In the genomic region with DNA sequence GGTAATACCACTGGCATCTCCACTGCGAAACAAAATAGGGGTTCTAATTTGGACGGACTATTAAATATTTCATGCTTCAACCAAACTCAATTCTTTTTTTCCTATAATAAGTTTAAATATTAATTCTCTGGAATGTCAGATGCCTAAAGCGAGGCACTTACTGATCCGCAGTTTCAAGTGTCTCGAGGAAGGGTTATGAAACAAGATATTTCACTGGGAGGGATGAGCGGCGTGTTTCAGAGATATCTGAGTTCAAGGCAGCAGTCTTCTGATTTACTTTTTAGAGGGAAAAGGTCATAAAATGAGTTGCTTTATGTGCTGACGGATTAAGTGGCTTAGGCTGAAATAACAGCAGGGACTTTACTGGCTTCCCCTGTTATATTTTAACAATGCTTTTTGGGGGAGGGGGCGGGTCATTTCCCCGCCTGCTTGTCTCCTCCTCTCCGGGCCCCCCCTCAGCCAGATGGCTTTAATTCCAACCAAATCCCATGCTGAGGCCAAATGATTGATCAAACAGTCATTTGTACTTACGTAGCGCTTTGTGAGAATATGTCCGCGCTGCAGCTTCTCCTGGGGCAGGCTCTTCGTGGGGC, we compare ENCODE assay signal across 16 mouse cellular contexts. TPM values are rescaled to one million over a fixed set of nuclear protein-coding genes. Genes with fewer than 3 reads are reported as not detected.
DNase-seq lines count a peak whose midpoint lies in the region; ATAC-seq and TF ChIP-seq lines count a peak whose summit lies in the region.
"Had no signal": no experiment of that assay in that cellular context is flagged by ENCODE, and none has a peak within 500 bp of the region (broad histone marks: within the 10 kb centered on the region; RNA-seq: fewer than 3 reads in every experiment).

No protein-coding gene starts in this region.

- H3K36me3 ChIP-seq in midbrain, embryonic 11.5 days (ENCODE audit: control insufficient read depth, insufficient read depth, low read length): no peaks in the 10 kb centered on the region
- H3K36me3 ChIP-seq in midbrain, postnatal 0 days (ENCODE audit: insufficient read depth, low read length): no peaks in the 10 kb centered on the region
- no peaks in the 10 kb centered on the region for H3K36me3 ChIP-seq in stomach, embryonic 16.5 days (ENCODE audit: control insufficient read depth, insufficient read depth, low read length)
- H3K36me3 ChIP-seq: lung, embryonic 15.5 days had no signal

- peaks cover 10% of the 10 kb centered on the region for H3K4me1 ChIP-seq in midbrain, embryonic 11.5 days (ENCODE audit: control insufficient read depth, insufficient read depth, low read length)
- H3K4me1 ChIP-seq in midbrain, postnatal 0 days (ENCODE audit: insufficient read depth, low read length): no peaks in the 10 kb centered on the region
- H3K4me1 ChIP-seq in embryonic fibroblast, embryonic 13.5 days (ENCODE audit: control insufficient read depth, insufficient read depth, low read length): no peaks in the 10 kb centered on the region
- no peaks in the 10 kb centered on the region; the same call in 1 of the 2 replicates for H3K4me1 ChIP-seq in stomach, embryonic 16.5 days (ENCODE audit: control insufficient read depth, insufficient read depth, low read length)
- H3K4me1 ChIP-seq: lung, embryonic 15.5 days had no signal

- no peaks in the 10 kb centered on the region for H3K9me3 ChIP-seq in midbrain, embryonic 11.5 days (ENCODE audit: control insufficient read depth, low read length)
- no peaks in the 10 kb centered on the region for H3K9me3 ChIP-seq in midbrain, postnatal 0 days (ENCODE audit: low read length)
- peaks cover 3% of the 10 kb centered on the region; the same call in 1 of the 2 replicates for H3K9me3 ChIP-seq in stomach, embryonic 16.5 days (replicated peaks; ENCODE audit: control insufficient read depth, low read length)
- H3K9me3 ChIP-seq: lung, embryonic 15.5 days had no signal

- DNase-seq in midbrain, embryonic 11.5 days (ENCODE audit: low spot score, missing footprints): no peak
- DNase-seq in midbrain, postnatal 0 days (ENCODE audit: low spot score): no peak
- DNase-seq in kidney, postnatal 14 days: peak; percentile 22
- no peak for DNase-seq in layer of hippocampus, adult 2 months (ENCODE audit: low spot score in 2 of 2)
- DNase-seq in B cell, adult 2 months: no peak
- DNase-seq: adrenal gland, adult 2 months; cerebellum, adult 9-10 months; heart, adult 2 months; heart, postnatal 10 days; right cerebral cortex, postnatal 25 days had no signal

- H3K4me3 ChIP-seq in midbrain, embryonic 11.5 days (ENCODE audit: low read depth, low read length): no peak overlapping the region
- no peak overlapping the region for H3K4me3 ChIP-seq in midbrain, postnatal 0 days (ENCODE audit: low read depth, low read length)
- no peak overlapping the region for H3K4me3 ChIP-seq in embryonic fibroblast, embryonic 13.5 days (ENCODE audit: insufficient read depth, low read length)
- H3K4me3 ChIP-seq in stomach, embryonic 16.5 days (replicated peaks; ENCODE audit: low read length): no peak overlapping the region
- no peak overlapping the region for H3K4me3 ChIP-seq in layer of hippocampus, adult 2 months
- H3K4me3 ChIP-seq: heart, adult 2 months; lung, embryonic 15.5 days had no signal

- H3K27ac ChIP-seq in midbrain, embryonic 11.5 days (ENCODE audit: low read depth, low read length): no peak overlapping the region
- H3K27ac ChIP-seq in midbrain, postnatal 0 days (ENCODE audit: low read depth, low read length): no peak overlapping the region
- H3K27ac ChIP-seq in embryonic fibroblast, embryonic 13.5 days (ENCODE audit: insufficient read depth, low read length): 0 out of 2 replicates have a peak overlapping the region, but pooled peaks have one; percentile 28
- H3K27ac ChIP-seq in stomach, embryonic 16.5 days (ENCODE audit: low read length): no peak overlapping the region
- H3K27ac ChIP-seq in layer of hippocampus, adult 2 months: no peak overlapping the region
- H3K27ac ChIP-seq: heart, adult 2 months; hindbrain, postnatal 0 days; lung, embryonic 15.5 days had no signal

- no peak for TF ChIP-seq POLR2A in embryonic fibroblast, embryonic 13.5 days (IDR thresholded peaks at IDR 0.05; ENCODE audit: low read depth, low read length)

- peaks cover 13% of the 10 kb centered on the region for H3K27me3 ChIP-seq in midbrain, embryonic 11.5 days (ENCODE audit: control insufficient read depth, insufficient read depth, low read length)
- peaks cover 16% of the 10 kb centered on the region; the same call in 1 of the 2 replicates for H3K27me3 ChIP-seq in midbrain, postnatal 0 days (ENCODE audit: insufficient read depth, low read length)
- H3K27me3 ChIP-seq in stomach, embryonic 16.5 days (ENCODE audit: control insufficient read depth, insufficient read depth, low read length): peaks cover 32% of the 10 kb centered on the region

- 27% methylated on average over 16 of the region's 16 CpGs for WGBS in midbrain, embryonic 11.5 days
- 44% methylated on average over 16 of the region's 16 CpGs for WGBS in midbrain, postnatal 0 days
- WGBS in stomach, embryonic 16.5 days: 39% methylated on average over 16 of the region's 16 CpGs

- H3K9ac ChIP-seq in midbrain, embryonic 11.5 days (ENCODE audit: low read length): peak overlapping the region; percentile 42
- no peak overlapping the region for H3K9ac ChIP-seq in midbrain, postnatal 0 days (replicated peaks; ENCODE audit: low read length, poor library complexity, severe bottlenecking)
- H3K9ac ChIP-seq in stomach, embryonic 16.5 days (ENCODE audit: low read length): no peak overlapping the region
- H3K9ac ChIP-seq: lung, embryonic 15.5 days had no signal

- no peak for TF ChIP-seq CTCF in midbrain, postnatal 0 days (IDR thresholded peaks at IDR 0.05)
- TF ChIP-seq CTCF in embryonic fibroblast, embryonic 13.5 days (IDR thresholded peaks at IDR 0.05; ENCODE audit: borderline replicate concordance, insufficient read depth, low read length): no peak
- no peak for TF ChIP-seq CTCF in layer of hippocampus, adult 2 months (conservative IDR thresholded peaks at IDR 0.05)

- H3K4me2 ChIP-seq in midbrain, embryonic 11.5 days: peak overlapping the region; percentile 24
- no peak overlapping the region for H3K4me2 ChIP-seq in midbrain, postnatal 0 days (ENCODE audit: low read depth, low read length, poor library complexity, severe bottlenecking)
- peak overlapping the region; percentile 19; the same call in 1 of the 2 replicates for H3K4me2 ChIP-seq in stomach, embryonic 16.5 days (ENCODE audit: low read depth, low read length)
- H3K4me2 ChIP-seq: lung, embryonic 15.5 days had no signal

- ATAC-seq in midbrain, embryonic 11.5 days (ENCODE audit: low FRiP score): no peak
- no peak for ATAC-seq in midbrain, postnatal 0 days (ENCODE audit: low FRiP score)
- no peak for ATAC-seq in stomach, embryonic 16.5 days (ENCODE audit: insufficient read depth, low FRiP score)
- ATAC-seq: hindbrain, postnatal 0 days had no signal

RNA-seq across cellular contexts. Expression of a gene that starts 8.6 kb away (rescaled TPM):
- polyA plus RNA-seq in midbrain, embryonic 11.5 days (2014; fragmentation: Nextera tagmentation; extraction: Ambion mirVana): 0.55 and 0.97 TPM in 2 replicates
- total RNA-seq in midbrain, postnatal 0 days (2014; rRNA removed): 1.4 and 1.8 TPM in 2 replicates
- 1.5 and 2.1 TPM in 2 replicates for polyA plus RNA-seq in midbrain, postnatal 0 days (2015; fragmentation: Nextera tagmentation; extraction: Ambion mirVana)
- 4.9 TPM in 2 replicates for polyA plus RNA-seq in embryonic fibroblast, embryonic 13.5 days (2011; ENCODE audit: insufficient read length, low read depth, missing spikeins)
- 0.21 and 0.87 TPM in 2 replicates for polyA plus RNA-seq in stomach, embryonic 16.5 days (2015; fragmentation: Nextera tagmentation; extraction: Ambion mirVana)
- total RNA-seq in layer of hippocampus, adult 2 months (2021): 1 to 10 TPM in 1 of 2 experiments, under 1 TPM in 1; 0.64 to 2.5 TPM
- total RNA-seq: liver, adult 2 months; monocyte, adult 5-6 weeks had no signal
